Mouse (Mus musculus) spleen, embryonic (tissue): ENCODE results near the gene Rln3.

ENCODE experiments used
- CTCF ChIA-PET: fragments of 350-600 bp; sonication (Branson Sonifier 250); formaldehyde crosslinking; loops from one replicate; lab custom pipeline; 2022; lab: Charles Lee

Gene Rln3

DNA sequence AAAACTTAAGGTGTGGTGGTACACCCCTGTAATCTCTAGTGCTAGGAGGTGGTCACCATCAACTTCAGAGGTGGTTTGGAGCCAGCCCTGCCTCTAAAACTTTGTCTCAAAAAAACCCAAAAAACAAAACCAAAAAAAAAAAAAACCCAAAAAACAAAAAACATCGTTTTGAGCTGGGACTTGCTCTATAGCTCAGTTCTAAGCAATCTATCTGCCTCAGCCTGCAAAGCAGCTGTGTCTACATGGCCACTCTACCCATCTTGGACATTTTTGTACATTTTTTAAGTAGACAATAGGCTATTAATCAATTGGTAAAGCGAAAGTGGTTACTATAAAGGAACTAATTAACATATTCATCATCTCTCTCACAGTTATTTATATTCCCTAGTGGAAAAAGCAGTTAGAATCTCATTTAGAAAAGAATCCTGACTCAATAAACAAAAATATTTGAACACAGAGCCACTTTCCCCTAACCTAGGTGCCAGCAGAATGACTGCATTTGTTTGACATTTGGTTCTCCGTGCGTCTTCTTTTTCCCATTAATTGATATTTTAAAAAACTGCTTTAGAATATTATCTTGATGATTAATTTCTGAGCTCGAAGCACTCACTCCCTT, 20.8 kb upstream of the Rln3 start:
- CTCF ChIA-PET = interaction anchor here (0.6 kb wide), 1 partner anchor 35 kb away, joined by 3 read pairs; no protein-coding TSS in a partner anchor

DNA sequence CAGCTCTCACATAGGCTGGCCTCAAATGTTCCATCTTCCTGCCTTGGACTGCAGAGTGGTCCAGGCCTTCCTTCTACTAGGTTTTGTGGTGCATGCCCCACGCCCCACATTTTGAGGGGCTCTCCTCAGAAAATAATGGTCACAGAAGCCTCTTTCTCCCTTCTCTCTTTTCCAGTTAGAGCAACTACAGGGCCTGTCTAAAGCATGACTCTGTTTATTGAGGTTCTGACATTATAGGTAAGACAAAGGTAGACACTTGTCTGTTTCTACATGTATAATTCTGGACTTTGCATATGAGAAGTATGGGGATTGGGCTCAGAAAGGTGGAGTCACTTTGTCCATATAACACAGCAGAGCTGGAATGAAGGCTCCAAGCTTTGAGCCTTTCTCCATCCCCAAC, 20.2 kb upstream of the Rln3 start, which contains the start of gene Gm10643:
Gene Gm10643, minus strand, starts transcription at position 101 of the 400 bp plus-strand sequence.
- CTCF ChIA-PET = no interaction called here

DNA sequence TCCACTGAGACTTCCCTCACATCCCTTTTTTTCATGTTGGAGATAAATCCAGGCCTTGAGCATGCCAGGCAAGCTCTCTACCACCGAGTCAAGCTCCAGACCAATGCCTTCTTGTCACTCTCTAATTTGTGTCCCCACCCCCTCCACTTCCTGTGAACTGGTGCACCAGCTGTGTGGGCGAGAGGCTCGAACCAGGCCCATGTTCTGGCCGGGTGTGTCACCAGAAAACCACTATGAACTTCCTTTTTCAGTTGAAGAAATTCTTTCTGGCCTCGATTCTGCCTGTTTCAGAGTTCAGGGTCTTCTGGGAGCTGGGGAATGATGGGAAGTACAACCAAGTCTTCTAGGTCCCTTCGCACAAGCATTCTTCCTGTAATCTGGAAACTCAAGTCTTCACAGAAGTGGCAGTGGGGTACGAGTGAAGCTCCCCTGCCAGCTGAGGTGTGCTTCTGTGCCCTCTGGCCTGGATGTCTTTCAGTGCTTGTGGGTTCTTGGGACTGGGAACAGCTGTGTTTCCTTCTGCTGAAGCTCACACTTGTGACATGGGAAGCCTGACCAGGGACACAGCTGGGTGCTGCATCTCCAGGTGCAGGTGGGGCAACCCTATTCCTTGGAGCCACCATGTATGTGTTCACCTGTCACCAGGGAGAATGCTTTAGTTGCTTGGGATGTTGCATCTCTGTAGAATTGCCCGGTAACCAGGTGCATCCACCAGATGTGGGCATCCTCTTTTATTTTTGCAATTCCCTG, 19.2 kb upstream of the Rln3 start:
- CTCF ChIA-PET = interaction anchor here (0.6 to 0.7 kb wide), 2 partner anchors 98 to 254 kb away, joined by 4 to 7 read pairs; no protein-coding TSS in a partner anchor

DNA sequence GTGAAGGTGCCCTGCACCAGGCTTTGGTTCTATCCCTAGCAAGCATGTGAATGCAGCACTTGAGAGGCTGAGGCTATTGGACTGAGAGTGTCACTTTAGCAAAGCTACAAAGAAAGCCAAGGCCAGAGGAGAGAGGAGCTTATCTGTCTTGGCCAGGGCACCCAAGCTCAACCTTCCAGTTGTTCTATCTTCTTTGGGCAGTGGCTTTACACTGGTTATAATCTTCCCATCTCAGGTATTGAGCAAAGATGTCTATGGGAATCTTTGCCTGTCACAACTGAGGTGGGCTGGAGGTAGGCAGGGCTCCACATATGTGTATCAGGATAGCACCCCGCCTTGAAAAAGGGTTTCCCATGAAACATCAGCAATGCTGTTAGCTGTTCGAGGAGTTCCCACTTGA, 15.4 kb upstream of the Rln3 start:
- CTCF ChIA-PET = no interaction called here

DNA sequence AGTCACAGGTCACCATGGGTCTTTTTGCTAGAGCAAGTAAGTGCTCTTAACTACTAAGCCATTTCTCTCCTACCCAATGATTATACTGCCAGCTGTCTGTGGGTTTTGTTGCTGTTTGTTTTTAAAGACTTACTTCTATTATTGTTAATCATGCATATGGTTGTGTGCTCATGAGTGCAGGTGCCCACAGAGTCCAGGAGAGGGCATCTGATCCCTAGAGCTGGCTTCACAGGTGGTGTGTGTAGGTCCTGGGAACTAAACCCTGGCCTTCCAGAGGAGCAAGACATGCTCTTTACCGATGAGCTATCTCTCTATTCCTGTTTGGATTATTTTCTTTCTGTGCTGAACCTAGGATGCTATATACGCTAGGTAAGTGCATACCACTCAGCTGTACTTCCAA, 14.4 kb upstream of the Rln3 start:
- CTCF ChIA-PET = no interaction called here

DNA sequence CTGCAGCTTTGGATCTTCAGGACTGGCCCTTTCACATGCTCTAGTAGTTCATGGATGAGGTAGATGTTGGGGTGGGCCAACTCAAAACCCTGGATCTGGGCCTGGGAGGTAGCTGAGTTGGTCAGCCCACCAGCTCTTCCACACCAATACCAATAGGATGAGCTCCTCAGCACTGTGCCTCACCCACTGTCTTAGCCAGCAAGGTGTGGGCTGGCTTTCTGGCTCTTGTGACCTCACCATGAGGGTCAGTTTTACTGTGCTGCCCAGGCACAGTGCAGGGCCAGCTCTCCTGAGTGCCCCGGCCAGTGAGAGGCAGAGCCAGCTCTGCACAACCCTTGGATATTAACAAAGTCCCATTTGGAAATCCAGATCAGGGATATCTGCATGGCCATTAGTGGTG, 13.0 kb upstream of the Rln3 start:
- CTCF ChIA-PET = no interaction called here

DNA sequence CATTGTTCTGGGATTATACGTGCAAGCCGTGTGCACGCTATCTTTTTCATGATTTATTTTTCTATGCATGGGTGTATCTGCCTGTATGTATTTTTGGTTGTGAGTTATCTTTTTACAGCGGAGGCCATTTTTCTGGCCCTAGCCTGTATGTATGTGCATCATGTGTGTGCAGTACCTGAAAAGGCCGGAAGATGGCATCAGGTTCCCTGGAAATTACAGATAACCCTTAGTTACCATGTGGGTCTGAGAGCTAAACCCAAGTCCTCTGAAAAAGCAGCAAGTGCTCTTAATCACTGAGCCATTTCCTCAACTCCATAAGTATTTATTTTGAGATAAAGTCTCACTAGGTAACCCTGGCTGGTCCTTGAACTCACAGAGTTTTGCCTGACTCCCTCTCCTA, 8.4 kb upstream of the Rln3 start:
- CTCF ChIA-PET = interaction anchor here (0.5 kb wide), 1 partner anchor 748 kb away, joined by 11 read pairs; no protein-coding TSS in a partner anchor

DNA sequence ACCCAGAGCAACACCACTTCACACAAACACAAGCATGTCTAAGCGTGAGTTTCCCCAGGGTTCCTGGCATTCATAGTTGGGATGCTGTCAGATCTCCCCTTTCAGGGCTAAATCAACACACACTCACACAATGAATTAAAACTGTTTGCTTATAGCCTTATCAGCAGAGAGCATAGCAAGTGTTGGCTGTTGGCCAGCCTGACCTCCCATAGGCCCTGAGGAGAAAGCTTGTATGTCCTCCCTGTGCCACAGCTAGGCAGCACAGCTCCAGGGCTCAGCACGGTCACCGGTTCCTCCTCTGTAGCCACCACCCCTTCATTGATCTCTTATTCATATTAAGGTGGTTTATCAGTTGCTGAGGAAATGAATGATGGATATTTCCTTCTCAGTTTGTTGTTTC, 7.9 kb upstream of the Rln3 start:
- CTCF ChIA-PET = no interaction called here

DNA sequence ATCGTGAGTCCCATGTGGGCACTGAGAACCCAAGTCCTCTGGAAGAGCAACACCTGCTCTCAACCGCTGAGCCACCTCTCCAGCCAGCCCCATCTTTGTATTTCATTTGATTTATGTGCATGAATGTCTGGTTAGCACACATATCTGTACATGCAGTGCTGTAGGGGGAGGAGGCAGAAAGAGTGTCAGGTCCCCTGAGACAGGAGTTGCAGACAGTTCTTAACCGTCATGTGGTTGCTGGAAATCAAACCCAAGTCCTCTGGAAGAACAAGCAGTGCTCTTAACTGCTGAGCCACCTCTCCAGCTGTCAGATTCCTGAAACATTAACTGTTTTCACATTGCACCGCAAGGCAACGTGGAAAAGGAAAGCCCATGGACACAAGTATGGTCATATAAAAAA, 3.4 kb upstream of the Rln3 start:
- CTCF ChIA-PET = no interaction called here

DNA sequence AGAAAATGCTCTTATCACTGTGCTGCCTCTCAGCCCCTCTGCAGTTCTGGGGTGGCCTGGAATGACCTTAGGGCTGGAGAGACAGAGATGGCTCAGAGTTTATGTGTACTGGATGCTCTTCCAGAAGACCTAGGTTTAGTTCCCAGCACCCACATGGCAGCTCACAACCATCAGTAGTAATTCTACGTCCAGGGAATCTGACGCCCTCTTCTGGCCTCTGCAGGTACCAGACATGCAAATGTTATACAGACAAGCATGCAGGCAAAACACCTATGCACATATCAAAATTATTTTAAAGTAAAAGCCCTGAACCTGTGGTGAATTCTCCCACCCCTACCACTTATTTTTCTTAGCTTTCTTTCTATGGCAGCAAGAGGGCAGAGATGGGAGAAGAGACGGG, 1.7 kb upstream of the Rln3 start:
- CTCF ChIA-PET = interaction anchor here (0.6 to 1.0 kb wide), 3 partner anchors 8 to 324 kb away, joined by 3 to 5 read pairs (median 3); no protein-coding TSS in a partner anchor

DNA sequence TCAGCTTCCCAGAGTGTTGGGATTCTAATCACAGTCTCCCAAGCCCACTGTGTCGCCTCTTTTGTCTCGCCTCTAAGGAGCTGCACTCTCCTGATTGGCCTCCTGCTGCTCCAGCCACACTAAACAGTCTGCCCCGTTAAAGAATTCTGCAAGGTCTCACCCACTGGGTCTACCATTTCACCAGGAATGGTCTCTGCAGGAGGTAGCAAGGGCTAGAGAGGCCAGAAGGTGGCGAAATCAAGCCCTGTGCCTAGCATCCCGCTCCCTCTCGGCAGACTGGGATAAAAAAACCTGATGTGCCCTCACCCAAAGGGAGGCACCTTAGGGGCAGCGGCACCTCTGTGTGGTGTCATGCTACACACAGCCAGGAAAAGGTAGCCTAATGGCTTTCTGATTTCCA, 697 bp downstream of the Rln3 start:
- CTCF ChIA-PET = no interaction called here

DNA sequence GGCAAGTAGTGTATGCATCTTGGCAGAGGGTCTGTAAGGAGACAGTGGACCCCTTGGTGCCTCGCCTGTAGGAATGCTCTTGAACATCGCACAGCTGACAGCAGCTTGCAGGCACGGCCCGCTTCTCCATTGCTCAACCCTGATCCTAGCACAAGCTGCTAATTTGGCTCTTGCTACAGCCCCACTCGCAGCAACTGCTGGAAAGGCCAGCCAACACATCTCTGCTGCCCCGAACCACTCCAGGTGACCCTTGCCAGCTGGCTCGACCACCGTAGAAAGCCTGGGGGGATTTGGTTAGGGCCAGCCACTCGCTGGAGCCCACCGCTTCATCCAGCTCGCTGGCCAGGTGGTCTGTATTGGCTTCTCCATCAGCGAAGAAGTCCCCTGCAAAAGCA, 1.9 kb downstream of the Rln3 start:
- CTCF ChIA-PET = interaction anchor here (1.0 kb wide), 1 partner anchor 61 kb away, joined by 3 read pairs; no protein-coding TSS in a partner anchor

DNA sequence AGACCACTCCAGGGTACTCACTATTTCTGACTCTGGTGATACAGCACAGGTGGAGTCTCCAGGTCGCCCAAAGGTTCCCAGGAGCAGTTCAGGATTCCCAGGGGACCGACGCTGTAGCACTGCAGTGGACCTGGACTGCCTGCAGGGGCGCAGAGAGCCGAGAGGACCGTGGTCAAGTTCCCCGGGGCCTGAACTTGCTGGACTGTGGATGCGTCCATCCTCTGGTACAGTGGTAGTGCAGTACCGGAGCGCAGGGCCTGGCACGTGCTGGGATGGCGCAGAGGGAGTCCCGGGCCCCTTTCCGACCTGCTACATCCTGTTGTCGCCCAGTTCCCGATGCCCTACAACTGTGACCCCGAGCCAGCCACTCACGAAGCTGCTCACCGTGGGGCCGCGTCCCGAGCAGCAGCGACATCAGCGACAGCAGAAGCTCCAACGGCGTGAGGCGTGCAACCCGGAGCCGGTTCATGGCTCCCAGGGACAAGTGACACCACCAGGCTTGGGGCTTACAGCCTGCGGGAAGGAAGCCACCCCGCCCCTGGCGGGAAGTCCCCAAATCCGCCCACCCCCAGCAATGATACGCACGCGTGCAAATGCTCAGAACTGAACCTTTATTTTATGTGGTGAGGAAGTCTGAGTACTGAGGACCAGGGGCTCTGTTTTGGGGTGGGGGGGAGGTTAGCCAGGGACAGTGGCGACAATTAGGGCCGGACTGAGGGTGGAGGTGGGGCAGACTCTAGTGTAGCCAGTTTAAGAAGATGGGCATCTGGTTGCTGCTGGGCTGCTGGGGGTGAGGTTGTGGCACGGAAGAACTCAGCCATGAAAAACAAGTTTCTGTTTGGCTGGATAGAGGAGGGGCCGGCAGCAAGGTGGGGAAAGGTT, 2.5 kb downstream of the Rln3 start, which contains the start of gene Il27ra:
Gene Il27ra, minus strand, starts transcription at position 524 of the 882 bp plus-strand sequence.
- CTCF ChIA-PET = interaction anchor here (0.5 kb wide), 1 partner anchor 89 kb away, joined by 26 read pairs; no protein-coding TSS in a partner anchor

DNA sequence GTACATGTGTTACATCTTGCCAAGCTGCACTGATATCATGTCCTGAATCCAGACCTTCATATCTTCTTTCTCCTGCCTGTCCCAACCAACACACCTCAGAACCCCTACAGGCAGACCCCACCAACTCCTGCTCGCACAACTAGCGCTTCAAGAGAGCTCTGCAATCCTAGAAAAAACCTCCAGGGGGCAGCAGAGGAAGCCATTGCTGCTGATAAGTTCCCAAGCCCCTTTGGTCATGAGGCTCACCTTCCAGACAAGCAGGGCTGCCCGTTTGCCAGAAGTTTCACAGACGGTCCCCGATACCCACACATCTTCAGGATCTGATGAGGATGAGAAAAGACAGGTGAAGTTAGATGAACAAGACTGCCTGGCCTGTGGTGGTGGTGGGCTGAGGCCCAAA, 5.8 kb downstream of the Rln3 start:
- CTCF ChIA-PET = interaction anchor here (0.7 to 1.4 kb wide), 5 partner anchors 8 to 159 kb away, joined by 3 to 5 read pairs (median 3); no protein-coding TSS in a partner anchor

DNA sequence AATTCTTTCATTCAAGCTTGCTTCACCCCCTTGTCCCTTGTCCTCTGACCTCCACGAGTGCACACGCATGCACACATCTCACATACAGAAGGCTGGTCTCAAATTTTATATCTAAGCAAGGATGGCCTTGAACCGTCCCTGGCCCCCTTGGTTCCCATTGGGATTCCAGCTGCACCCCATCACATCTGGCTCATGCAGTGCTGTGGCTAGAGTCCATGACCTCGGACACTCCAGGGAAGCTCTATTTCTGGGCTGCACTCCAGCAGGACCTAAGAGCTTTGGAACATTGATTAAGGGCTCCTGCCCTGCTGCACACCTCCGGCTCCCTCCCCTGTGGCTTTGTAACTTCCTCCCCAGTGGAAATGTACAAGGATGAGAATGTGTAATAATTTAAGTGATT, 6.8 kb downstream of the Rln3 start:
- CTCF ChIA-PET = no interaction called here

DNA sequence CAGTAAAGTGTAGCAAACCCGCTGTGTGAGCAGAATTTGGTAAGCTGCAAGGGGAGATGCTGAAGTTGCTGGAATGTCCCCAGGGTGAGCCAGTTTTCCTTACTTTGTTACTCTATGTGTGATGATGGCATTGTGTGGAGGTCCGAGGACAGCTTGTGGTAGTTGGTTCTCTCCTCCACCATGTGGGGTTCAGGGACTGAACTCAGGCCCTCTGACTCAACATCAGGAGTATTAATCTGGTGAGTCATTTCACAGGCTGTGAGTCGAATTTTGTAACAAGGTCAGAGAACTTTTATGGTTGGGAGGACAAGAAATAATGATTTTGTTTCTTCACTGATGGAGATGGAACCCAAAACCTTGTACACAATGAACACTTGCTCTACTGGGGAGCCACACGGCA, 12.0 kb downstream of the Rln3 start:
- CTCF ChIA-PET = no interaction called here

DNA sequence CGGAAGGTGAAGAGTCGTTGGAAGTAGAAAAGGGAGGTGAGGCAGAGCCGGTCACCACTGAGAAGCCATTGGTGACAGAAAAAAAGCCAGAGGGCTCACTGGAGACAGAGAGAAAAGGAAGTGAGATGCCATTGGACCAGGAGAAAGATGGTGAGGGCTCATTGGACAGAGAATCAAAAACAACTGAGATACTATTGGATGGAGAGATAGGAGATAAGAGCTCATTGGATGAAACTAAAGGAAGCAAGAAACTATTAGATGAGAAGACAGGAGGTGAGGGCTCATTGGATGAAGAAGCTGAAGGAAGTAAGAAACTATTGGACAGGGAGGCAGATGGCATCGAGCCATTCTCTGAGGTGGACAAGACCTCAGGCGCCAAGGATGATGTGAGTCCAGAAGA, 15.5 kb downstream of the Rln3 start:
- CTCF ChIA-PET = no interaction called here

DNA sequence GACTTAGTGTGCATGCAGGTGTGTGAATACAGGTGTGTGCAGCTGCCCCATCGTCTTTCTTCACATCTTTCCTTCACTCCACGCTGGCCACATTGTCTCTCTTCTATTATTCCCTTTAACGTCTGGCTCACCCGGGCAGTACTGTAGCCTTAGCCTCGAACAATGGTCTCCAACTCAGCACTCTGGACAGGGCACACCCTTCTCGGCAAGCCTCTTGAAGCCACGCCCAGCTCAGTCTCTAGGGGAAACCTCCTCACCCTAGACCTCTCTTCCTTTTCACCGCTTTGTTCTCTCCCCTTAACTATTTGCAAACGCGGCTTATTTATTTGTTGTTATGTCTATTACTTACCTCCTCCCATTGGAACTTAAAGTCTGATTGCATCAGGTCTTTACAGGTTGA, 17.4 kb downstream of the Rln3 start:
- CTCF ChIA-PET = no interaction called here

DNA sequence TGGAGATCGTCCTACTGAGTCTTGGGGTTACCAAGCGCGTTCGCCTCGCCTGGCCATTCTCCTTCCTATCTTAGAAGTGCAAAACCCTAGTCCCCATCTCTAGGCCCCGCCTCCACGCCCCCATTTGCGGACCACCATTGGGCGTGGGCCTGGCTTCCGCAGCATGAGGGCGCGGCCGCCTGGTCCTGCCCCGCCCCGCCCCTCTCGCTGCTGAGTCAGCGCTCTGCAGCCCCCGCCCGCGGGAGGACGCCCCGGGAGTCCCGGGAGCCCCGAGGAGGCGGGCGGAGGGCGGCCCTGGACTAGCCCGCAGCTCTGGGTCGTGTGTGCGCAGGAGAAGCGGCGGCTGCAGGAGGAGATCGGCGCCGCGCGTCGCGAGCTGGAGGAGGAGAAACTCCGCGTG, 18.9 kb downstream of the Rln3 start:
- CTCF ChIA-PET = interaction anchor here (0.6 kb wide), 1 partner anchor 161 kb away, joined by 5 read pairs; no protein-coding TSS in a partner anchor

DNA sequence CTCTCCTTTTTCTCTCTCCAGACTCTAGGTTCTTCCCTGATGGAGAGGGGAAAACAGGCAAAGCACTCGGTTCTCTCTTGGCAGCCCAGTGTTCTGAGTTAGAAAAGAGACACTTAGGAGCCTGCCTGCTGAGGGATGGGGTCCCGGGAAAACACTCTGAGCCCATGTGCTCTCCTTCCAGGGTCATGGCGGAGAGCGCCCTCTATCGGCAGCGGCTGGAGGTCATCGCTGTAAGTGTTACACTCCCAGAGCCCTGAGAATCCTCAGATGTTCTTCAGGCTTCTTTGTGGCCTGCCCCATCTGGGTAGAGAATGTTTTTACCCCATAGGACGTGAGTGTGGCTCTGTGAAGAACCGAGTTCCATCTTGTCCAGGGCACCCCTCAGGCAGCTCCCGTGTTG, 20.6 kb downstream of the Rln3 start:
- CTCF ChIA-PET = interaction anchor here (0.7 kb wide), 1 partner anchor 1011 kb away, joined by 6 read pairs; no protein-coding TSS in a partner anchor

DNA sequence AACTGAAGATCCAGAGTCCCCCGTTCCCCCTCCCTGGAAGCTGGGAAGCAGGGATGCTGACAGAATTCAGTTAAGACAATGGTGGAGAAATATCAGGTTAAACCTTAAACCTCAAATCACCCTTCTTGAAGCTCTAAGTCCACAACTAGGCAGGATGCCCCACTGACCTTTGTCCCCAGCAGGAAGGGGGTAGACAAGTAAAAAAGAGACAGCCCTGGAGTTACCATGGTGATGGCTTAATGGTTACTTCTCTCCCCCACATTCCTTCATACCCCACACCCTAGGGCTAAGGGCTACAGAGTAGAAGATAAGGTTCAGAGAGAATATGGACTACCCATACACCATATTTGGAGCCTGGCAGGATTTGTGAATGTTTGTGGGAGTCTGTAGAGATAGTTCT, 21.2 kb downstream of the Rln3 start:
- CTCF ChIA-PET = interaction anchor here (0.6 kb wide), 1 partner anchor 16 kb away, joined by 8 read pairs; no protein-coding TSS in a partner anchor
